Mouse (Mus musculus): ENCODE measurements around the gene Carf.
"Not testable (repeated sequence)": the region's sequence is repeated elsewhere in the genome, so short reads cannot be mapped to it uniquely, and the experiment has no call there.

Gene Carf

DNA sequence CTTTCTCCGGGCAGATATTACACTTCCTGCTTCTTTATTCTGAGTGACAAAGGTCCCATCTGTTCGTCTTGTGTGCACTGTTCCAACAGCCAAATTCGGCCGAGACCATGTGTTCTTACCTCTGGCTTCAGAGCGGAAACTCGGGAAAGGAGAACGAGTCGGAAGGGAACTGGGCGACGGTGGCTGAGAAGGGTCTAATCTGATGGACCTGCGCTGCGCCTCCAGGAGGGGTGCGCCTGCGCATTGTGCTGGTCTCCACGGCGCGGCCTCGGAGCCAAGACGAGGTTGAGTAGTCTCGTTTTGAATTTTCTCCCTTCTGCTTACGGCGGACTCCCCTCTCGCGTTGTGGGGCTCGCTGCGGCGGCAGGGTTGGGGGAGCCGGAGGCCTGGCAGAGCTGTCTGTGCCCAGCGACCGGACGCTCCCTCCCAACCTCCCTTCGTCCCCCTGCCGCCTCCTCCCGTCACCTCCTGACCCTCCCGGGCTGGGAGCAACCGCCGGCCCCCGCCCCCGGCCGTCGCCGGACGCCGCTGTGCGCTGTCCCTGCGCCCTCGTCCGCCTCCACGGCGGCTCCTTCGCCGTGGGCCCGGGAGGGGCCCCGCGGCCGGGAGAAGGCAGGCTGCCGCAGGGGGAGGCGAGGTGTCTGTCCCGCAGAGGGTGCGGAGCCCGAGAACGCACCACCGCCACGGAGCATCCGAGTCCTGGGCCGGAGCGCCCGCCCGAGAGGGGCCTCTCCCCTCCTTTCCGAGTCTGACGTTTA is at the start of gene Carf, which contains the start of gene Wdr12:
Gene Carf, plus strand, starts transcription at position 224 of the 758 bp plus-strand sequence.
Gene Wdr12, minus strand, starts transcription at position 622 of the 758 bp plus-strand sequence.
- DNase-seq (ENCODE audit: low read depth), result peak; percentile 99

DNA sequence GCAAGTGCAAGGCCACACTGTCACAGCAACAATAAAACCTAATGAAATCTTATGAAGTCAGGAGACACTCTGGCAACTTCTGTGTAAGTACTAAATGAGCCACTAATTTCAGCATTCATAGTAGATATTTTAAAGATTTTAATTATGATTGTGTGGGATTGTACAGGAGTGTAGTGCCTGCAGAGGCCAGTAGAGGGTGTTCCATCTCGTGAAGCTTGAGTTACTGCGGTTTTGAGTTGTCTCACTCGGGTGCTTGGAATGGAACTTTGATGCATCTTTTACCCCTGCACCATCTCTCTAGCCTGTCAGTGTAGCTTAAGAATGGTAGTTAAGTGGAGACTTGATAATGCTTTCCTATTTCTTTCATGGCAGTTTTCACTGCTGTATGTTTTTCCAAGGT is 43.4 kb upstream of the Carf start:
- no peak for DNase-seq (ENCODE audit: low read depth)

DNA sequence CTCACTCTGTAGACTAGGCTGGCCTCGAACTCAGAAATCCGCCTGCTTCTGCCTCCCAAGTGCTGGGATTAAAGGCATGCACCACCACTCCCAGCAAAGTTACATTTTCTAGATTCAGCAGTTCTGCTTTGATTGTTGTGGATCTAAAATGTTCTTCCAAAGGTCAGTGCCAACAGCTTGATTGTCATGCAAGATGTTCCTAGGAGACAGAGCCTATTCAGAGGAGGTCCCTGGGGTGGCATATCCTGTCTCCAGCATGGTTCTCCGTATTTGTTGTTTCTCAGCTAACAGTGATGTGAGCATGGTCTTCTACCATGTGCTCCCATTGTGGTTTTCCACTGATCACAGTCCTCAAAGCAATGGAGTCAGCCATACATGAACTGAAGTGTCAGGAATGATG is 41.7 kb upstream of the Carf start:
- no peak for DNase-seq (ENCODE audit: low read depth)

DNA sequence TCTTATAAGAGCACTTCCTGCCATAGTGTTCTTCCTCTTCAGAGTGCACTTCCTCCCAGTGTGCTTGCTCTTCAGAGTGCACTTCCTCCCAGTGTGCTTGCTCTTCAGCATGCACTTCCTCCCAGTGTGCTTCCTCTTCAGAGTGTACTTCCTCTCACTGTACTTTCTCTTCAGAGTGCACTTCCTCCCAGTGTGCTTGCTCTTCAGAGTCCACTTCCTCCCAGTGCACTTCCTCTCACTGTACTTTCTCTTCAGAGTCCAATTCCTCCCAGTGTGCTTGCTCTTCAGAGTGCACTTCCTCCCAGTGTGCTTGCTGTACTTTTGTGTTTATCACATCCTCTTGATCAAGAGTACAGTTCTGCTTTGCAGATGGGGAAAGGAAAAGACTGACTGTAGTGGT is 27.3 kb upstream of the Carf start:
- not testable (repeated sequence) for DNase-seq (ENCODE audit: low read depth)

DNA sequence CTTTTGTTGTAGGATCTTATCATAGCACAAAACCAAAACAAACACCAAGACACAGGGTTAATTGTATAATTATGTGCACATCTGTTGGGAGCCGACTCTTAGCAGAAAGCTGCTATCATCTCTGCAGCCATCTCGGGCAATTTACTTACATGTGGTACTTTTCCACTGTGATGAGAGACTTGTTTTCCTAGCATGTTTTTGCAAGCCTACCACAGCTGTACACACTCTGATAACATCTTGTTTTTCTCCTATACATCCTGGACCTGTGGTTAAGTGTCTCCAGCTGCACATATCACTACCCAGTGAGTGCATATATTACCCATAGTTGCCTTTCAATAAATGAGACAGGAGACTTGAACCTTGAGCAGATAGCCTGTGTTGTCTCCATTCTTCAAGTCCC is 23.1 kb upstream of the Carf start:
- DNase-seq (ENCODE audit: low read depth), result no peak

DNA sequence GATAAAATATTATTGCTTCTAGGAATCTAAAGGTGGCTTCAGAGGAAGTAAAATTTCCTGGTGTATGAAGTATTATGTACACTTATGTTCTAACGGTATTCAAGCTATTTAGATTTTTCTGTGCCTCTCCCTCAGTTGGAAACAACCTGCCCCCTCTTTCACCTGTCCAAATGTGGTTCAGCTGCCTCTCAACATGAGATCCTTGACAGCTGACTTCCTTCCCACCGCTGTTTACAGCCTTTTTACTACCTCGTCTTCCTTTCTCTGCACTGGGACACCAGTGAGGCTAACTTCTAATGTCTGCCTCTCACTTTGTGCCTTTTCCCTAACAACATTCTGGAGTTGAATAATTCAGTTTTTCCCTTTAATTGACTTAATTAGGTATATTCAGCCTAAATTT is 22.5 kb upstream of the Carf start:
- DNase-seq (ENCODE audit: low read depth), result no peak

DNA sequence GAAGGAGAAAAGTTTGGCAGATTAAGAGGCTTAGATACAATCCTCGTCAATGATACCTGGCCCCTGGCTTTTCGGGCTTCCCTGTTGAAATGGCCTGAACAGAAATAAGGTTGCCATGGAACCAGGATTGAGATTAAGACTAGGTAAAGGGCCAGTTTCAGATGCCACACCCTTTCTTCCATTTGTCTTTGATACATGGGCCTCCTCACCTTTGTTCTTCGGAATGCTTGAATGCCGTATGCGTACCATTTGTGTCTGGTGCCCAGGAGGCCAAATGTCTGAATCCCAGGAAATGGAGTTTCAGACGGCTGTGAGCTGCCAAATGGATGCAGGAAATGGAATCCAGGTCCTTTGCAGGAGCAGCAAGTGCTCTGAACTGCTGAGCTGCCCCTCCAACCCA is 21.6 kb upstream of the Carf start:
- no peak for DNase-seq (ENCODE audit: low read depth)

DNA sequence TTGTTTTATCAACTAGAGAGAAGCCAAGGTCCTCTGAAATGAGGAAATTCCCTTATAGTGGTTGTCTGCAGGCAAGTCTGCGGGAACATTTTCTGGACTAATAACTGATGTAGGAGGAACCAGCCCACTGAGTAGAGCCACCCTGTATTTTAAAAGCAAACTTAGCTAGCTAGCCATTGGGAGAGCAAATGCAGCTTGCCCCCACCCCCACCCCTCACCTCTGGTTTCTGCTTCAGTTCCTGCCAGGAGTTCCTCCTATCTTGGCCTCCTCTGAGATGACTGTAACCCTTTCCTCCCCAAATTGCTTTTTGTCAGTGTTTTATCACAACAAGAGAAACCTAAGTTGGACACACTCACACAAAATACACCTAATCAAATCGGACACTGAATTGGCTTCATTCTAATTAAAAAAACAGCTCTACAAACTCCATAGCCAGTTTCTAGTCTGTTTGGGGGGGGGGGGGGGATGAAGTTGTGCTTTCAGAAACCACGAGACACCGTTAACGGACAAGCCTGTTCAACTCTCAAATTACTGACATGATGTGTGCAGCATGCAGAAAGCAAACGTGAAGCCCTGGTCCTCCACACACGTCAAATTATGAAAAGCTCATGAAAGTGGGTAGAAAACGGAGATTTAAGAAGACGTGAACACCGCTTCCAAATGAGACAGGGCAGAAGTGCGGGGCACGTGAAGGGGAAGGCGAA is 1.3 kb upstream of the Carf start:
- DNase-seq (ENCODE audit: low read depth), result peak; percentile 63

DNA sequence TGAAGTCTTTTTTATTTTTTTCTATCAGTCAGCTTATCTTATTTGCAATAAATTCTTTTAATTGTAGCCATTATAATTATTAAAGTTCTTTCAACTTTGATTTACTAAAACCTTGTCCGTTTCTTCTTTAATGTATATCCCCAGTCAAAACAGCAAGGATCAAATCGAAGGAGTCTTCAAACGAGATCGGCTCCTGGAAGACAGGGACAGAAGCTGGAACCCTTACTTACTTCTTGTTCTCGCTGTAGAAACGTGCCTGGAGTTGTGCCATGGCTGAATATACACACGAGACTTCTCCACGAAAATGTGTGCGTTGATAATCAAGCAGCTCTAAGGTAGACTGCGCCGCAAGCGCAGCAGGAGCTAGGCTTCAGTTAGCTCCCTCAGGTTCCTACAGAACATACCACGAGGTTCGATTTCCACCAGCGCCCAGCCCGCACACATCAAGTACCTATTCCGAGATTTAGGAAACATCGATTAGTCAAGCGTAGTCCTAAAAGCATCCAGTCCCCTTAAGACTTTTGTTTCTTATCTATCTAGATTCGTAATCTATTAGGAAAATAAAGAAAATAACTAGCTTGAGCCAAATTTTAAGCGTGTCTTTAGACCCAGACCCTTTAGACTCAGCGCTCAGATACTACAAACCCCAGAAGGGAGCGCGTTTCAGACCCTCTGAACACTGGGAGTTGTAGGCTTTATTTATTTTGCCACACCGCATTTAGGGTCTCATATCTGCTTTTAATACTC is 597 bp upstream of the Carf start:
- DNase-seq (ENCODE audit: low read depth), result peak; percentile 82

DNA sequence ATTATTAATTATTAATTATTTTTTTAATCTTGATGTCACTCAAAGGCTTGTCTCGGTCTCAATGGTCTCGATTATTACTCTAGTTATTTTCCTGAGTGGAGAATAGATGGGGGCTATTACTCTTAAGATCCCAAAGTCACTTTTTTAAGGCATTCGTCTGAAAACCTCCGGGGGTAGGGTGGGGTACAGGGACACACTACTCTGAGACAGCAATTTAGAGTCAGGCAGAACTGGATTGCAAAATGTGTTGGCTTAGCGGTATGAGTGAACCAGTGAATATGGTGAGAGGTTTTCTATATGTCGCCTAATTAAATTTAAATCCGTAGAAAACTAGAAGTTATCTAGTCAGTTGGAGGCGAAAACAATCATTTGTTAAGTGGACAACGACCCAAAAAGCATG is 792 bp downstream of the Carf start:
- peak; percentile 43 for DNase-seq (ENCODE audit: low read depth)

DNA sequence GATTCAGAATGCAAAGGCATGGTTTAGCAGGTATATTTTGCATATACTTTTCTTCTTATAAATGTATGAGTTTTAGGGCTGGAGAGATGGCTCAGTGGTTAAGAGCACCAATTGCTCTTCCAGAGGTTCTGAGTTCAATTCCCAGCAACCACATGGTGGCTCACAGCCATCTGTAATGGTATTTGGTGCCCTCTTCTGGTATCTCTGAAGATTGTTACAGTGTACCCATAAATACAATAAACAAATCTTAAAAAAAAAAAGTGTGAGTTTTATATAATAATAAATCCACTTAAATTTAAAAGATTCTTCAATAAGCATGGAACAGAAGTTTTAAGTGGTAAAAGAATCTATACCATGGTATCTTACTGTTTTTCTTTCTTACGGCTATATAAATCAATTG is 6.5 kb downstream of the Carf start:
- DNase-seq (ENCODE audit: low read depth), result peak; percentile 23

DNA sequence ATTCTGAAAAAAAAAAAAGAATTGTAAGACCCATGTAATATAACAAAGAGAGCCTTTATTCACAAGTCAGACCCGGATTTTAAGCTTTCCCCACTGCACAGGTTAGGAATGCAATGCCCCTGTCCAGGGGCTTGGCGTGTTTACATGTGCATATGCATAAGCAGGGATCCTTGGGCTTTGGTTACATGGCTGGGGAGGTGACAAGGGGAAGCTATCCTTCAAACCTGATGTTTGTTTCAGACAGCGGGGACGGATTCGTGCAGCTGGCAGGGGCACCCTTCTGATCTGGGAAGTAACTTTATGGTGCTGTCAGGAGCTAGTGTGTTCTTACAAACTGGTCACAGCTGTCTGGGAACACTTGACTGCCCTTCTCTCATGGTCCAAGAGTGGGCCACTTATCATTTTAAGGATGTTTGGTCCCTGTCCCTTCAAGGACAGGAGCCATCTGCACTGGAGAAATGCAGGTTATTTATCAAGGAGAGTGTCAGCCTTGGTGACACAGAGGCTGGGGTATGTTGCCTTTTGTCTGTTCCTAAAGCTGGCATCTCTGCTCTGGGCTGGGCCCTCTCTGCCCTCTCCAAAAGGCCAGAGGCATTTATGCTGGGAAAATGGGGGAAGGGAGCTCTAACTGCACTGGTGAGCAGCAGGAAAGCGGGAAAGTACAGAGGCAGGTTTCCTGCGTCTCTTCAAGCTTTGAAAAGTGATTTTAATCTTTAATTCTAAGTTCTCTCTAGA is 19.8 kb downstream of the Carf start:
- no peak for DNase-seq (ENCODE audit: low read depth)

DNA sequence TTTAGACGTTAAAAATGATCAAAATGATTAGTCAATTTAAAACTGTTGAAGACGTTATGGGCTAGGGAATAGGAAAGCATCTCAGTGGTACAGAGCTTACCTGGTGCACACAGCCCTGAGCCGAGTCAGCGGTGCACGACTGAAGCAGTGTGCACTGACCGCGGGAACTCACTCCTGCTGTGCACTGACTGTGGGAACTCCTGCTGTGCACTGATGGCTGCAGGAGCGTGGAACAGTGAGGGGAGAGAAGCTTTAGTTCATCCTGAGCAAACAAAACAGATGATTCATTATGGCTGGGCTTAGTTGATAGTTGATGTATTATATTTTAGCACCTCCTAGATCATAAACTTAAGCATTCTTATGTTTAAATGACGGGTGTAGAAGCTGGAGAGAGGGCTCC is 39.3 kb downstream of the Carf start:
- DNase-seq (ENCODE audit: low read depth), result no peak

DNA sequence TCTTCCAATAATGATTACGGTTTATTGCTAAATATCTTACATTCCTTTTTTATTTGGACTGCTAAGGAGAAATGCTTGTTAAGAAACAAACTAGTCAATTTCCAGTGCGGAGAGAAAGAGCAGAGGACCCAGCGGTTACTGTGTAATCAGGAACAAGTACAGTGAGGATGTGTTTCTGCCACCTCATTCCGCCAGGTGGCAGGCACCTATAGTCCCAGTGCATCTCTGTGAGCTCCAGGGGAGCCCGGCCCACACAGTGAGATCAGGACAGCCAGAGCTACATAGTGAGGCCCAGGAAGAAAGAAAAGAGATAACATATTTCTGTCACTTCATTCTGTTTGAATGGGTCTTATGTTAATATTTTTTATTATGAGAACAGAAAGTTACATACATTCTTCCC is 54.7 kb downstream of the Carf start:
- DNase-seq (ENCODE audit: low read depth), result no peak

DNA sequence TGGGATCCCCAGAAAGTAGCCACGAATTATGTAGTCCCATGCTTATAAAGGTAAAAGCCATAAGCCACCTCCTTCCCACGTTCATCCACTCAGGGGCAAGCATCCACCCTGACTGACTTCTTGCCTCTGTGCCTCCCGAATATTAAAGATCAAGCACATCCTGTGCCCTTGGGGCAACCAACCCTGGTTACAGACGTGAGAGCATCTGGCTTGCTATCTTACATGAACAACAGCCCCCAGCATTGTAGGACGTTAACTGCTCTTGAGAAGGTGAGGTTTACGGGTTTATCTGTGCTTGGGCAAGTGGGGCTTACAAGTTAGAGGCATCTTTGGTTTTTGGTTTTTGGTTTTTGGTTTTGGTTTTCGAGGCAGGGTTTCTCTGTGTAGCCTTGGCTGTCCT is 58.6 kb downstream of the Carf start:
- DNase-seq (ENCODE audit: low read depth), result no peak

DNA sequence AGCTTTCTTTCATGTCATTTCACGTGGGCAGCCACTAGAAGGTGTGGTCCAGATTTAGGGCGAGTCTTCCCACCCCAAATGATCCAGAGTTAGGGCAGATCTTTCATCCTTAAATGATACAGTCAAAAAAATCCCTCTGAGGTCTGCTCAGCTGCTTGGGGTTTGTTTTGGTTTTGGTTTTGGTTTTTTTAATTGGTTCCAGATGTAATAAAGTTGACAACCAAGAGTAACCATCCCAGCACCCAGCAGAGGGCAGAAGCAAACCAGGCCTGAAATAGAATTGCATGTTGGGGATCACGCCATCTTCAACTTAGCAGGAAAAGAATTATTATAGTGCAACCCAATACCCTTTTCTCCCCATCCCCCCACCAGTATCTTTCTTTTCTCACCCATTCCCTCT is 60.4 kb downstream of the Carf start:
- DNase-seq (ENCODE audit: low read depth), result peak; percentile 92

DNA sequence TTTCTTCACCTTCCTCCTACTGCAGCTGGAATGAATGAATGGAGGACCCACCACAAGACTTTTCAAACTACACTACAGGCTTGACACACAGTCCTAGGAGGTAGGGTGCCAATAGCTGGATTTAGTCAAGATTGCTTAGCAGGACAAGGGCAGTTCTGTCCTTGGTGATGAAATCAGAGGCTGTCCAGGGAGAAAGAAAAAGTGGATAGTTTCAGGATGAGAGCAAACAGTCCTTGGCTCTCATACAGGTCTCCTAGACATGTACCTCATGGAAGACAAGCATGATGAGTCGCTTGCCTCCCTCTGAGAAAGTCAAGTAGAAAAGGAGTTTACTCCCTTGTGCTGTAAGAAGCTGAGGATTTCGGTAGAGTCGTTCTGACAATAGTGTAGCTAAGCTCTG is 65.6 kb downstream of the Carf start:
- peak; percentile 54 for DNase-seq (ENCODE audit: low read depth)

DNA sequence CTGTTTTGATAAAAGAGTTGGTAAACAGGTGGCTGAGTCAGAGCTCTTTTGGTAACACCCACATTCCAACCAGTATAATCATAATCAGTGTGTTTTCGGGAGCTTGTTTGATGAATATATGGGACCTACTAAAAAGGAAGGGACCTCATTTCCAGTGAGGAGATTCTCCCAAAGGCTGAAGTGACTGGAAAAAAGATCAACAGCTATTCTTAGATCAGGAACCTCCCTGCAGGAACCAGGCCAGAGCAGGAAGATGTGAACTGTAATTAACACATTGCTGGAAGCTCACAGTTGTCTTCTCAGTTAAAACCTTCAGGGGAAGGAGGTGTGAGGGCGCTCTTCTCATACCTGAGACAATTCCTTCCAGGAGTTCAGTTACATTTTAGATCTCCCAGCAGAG is 71.6 kb downstream of the Carf start:
- DNase-seq (ENCODE audit: low read depth), result peak; percentile 31

DNA sequence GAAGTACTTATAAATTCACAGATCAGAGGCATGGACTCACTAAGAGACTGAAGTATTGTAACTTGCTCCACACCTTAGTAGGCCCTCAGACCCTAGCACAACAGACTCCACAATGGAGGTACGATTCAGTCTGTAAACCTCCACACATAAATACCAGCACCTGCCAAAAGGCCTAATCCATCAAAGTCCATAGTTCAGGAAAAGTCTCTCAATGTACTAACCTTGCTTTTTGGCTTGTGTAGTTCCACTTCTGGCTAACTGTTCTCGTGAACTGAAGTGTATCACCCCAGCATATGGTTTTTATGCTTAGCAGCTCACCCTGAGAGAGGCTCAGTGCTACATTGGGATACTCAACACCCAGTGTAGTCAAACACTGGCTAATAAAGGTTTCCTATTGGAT is 72.2 kb downstream of the Carf start:
- no peak for DNase-seq (ENCODE audit: low read depth)

DNA sequence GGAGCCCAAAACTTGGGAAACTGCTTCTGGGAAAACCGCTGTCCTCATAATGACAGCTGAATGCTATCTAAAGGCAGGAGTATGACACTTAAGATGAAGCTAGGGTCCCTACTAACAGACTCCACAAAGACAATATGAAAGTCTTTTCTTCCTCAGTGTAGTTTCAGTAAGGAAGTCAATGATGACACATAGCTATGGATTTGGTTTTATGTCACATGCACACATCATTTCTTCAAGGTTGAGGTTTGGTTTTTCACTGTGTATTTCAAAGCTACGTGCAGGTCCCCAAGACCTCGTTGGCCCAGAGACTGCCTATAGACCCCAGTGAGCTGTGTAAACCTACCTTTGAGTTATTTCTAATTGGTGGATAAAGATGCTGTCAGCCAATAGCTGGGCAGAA is 75.1 kb downstream of the Carf start:
- no peak for DNase-seq (ENCODE audit: low read depth)

DNA sequence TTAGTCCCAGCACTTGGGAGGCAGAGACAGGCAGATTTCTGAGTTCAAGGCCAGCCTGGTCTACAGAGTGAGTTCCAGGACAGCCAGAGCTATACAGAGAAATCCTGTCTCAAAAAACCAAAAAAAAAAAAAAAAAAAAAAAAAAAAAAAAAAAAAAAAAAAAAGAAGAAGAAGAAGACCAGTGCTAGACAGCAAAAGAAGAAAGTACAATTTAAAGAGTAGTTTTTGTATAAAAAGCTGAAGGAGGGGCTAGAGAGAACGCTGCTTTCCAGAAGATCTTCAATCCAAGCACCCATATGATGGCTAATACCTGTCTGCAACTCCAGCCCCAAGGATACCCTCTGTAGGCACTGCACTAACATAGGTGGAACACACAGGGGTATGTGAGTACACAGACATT is 79.8 kb downstream of the Carf start:
- DNase-seq (ENCODE audit: low read depth), result not testable (repeated sequence)

DNA sequence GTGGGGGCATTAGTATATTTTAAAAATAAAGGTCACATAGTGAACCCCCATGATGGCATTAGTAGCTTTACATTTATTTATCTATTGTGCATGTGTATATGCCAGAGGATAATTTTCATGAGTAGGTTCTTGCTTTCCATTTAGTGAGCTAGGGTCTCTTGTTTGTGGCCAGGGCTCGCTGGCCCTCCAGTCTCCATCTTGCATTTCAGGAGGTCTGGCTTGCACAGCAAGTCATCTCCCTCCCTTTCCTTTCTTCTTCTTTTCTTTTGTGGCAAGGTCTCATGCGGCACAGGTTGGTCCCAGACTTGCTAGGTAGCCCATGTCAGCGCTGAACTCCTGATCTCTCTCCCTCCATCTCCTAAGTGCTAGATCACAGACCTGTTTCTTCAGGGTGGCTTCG is 81.3 kb downstream of the Carf start:
- DNase-seq (ENCODE audit: low read depth), result peak; percentile 15

All from NIH3T3 (cell line).